Mouse (Mus musculus) heart, postnatal 4 days (tissue): Measurements from ENCODE around the gene Rabgap1l. TPM values are rescaled to one million over a fixed set of nuclear protein-coding genes. Genes with fewer than 3 reads are reported as not detected.

Source experiments
- DNase-seq: peaks from one replicate; pipeline ENCODE4 v3.0.0; 2021
- total RNA-seq, 2 experiments: library from RNA; stranded (reverse); gene quantifications; 2 replicates each; pipeline ENCODE4 v1.2.3; 2021

The Rabgap1l gene
- total RNA-seq, 2 experiments from 2014 or later = 120 to 126 TPM

DNA sequence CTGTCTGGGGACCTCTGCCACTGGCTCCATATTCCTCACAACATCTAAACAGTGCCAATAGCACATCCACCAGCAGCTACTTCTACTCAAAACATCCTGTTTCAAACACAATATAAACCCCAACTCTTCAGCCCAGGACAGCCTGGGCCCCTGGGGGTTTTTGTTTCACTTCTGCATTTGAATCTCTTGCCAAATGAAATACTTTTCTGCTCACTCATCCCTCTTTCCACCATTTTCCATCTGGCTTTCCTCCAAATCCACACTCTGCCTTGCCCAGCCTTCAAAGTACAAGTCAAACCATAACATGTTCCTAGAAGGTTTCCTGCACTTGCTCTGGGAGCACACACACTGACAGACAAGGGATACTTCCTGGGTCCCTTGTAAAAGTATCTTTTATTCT is 559.1 kb downstream of the Rabgap1l start:
- peak; percentile 35 for DNase-seq

DNA sequence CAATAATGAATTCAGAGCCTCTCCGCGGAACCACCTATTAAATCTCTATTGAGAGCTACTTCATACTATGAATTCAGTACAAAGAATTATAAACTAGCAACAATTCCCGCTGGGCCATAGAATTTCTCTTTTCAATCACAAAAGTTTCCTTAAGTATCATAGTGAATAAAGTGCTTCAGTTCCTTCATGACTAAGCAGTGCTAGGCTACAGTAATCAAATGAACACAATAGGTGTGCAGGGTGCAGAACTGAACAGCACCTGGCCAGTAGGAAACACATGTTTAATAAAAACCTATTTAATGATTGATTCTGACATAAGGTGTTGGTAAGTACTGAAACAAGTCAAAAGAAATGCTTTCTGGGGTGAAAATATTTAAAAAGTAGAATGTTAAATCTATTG is 560.9 kb downstream of the Rabgap1l start:
- DNase-seq = no peak

DNA sequence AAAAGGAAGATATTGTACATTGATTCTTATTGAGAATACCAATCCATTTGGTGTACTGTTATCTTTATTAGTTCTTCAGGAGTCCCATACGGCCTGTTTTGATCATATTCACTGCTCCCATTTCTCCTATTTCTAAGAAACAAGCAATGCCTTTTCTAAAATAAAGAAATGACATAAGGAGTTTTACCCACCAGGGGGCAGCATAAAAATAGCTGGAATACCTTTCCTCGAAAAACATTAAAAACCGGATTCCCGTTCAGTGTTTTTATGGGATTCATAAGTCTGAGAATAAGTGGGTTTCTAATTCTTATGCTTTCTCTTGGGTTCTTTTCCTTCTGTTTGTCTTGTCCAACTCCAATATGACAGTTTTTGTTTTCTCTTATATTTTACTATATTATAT is 562.0 kb downstream of the Rabgap1l start:
- DNase-seq = peak; percentile 28

DNA sequence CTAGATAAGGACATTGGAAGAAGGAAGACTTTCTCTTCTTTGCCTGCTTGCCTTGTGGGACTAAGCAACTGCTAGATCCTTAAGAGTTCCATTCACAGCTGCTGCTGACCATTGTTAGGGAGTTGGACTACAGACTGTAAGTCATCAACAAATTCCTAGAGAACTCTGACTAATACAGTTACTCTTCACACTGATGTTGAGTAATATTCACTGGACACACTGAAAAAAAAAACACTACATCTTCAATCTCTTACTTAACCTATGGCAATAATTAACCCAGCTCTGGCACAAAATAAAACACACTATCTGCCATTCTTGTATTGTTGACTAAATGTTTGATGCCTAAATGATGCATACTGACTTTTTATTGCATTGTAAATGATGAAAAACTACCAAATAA is 565.2 kb downstream of the Rabgap1l start:
- DNase-seq = no peak

DNA sequence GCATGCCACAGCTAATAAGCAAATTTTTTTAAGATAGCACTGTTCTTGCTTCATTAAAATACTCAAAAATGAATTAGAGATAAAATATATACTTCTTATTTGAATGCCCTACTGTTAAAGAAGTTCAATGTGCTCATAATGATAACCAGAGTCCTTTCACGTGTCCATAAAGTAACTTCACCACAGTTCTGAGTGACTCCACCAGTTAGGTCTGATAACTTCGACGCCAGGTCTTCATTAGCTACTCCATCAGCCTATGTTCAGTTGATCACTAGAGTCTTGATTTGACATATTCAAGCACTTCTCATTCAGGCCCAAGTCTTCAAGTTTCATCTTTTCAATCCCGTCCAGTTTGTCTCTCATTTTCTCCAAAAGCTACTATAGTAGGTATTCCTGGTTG is 565.8 kb downstream of the Rabgap1l start:
- no peak for DNase-seq

DNA sequence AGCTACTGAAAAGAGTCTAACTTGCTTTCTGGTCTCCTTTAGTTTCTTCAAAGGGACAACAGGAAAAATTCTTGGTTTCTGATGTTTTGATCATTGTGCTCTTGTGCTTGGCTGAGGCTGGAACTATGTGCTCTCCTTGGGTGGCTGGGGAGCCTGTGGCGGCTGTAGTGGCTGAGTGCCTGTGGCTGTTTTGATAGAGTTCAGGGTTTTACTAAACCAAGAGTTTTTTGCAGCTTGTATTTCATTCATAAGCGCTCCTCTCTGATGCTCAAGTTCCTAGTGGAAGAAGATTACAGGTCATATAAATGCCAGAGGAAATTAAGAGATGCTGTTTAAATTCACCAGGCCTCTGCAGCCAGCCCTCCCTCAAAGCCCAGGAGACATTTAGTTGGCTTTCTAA is 568.9 kb downstream of the Rabgap1l start:
- no peak for DNase-seq

DNA sequence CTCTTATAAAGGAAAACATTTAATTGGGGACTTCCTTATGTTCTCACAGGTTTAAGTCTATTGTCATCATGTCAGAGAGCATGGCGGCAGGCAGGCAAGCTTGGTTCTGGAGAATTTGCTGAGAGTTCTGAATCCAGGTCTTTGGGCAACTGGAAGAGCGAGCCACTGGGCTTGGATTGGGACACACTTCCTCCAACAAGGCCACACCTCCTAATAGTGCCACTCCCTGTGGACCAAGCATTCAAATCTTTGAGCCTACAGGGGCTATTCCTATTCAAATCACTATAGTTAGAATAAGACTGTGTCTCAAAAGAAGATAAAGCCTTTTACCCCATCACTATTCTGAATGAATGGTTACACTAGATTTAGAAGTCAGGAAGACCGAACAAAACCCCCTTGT is 575.1 kb downstream of the Rabgap1l start:
- DNase-seq = no peak

DNA sequence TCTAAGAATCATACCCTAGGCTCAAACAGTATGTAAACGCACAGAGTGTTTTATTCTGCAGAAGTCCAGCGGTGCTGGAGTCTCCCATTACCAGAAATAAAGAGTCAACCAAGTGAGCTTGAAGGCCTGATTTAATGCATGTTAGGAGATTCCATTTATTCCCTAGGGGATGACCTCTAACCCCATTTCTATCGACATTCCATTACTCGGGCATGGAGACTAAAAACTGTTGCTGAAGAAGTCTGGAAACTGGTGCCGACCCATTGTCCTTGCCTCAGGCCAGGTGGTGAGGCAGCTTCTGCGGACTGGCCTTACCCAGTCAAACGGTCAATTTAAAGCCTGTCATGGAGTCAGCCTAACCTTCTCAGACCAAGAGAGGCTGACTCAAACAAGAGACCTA is 578.8 kb downstream of the Rabgap1l start:
- DNase-seq = no peak

DNA sequence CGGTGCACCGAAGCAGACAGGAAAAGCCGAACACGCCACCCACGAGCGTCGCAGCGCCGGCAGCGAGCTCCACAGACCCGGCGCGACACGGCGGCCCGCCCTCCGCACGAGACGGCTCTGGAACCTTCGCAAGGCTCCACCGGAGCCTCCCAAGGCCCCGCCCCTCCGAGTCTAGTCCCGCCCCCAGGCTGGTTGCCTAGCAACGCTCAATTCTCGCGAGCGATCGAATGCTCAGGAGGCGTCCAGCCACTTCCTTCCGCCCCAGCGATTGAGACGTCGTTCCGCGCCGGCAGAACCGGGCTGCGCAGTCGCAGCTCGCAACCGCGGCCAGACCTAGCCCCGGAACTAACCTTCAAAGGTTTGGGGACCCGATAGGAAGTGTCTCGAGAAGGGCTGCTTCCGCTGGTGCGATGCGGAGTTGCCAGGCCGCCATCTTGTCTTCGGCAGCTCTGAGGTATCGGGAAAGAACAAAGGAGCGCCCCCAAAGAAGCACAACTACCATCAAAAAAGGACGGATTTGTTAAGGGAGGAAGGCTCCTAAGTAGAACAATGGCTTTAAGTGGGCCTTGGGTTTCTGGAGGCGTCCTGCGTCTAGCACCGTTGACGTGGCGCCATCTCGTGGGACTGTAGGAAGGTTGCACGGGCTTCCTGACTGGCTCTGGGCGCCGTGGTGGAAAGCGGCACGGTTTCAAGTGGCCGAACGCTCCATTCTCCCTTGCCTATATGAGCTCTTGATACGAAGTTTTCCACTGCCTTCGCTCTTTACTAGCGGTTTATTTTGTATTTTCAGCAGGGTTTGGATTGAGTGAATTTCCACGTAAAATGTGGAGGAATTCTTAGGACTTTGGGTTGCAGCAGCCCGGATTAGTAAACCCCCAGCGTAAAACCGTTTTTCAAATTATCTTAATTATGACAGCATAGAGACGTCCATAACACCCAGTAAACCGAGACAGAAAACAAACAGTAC is 580.0 kb downstream of the Rabgap1l start, which contains the start of gene Cacybp:
TSS of gene Cacybp (minus strand) at position 173 of the 967 bp plus-strand sequence.
- DNase-seq = peak; percentile 100

DNA sequence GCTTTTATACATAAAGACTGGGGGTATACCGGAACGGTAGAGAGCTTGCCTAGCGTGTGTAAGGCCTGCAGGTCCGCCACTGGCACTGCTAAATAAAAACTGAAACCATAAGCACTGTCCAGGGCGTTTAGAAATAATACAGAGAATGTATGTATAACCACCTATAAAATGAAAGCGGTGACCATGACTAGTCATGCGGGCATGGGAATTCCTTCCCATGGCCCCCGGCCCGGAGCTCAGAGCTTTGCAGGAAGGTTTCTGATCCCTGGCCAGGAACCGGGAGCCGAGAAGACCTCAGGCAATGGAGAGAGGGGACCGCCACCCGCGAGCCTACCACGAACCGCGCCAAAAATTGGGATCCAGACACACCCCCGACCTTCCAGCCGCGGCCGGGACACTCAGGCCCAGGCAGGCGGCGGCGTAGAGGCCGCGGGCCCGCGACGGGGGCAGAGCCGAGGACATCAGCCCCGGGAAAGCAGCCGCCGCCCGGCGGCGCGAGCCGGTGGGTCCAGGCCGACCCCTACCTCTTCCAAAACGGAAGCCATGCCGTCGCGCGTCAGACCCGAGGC is 580.8 kb downstream of the Rabgap1l start:
- peak; percentile 70 for DNase-seq

DNA sequence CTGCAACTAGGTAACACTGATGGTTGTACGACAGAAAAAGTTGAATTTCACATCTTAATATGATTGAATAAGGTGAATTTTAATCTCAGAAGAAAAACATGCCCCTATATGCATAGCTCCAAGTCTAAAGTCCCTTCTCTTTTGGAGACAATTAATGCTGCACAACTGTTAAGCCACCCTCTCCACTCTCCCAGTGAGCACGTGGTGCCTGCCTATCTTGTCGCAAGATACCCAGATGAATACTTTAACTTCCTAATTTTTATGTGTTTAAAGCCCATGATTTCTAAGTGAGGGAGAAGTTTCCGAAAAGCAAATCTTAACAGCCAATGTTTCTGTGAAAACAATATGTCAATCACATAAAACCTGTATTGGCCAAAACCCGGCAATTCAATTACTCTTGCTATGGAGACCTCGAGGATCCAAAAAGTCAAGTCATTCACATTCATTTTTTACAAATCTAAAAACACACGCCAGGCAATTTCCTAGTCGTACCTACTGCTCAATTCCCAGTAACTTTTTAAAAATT is 581.4 kb downstream of the Rabgap1l start:
- DNase-seq = no peak

DNA sequence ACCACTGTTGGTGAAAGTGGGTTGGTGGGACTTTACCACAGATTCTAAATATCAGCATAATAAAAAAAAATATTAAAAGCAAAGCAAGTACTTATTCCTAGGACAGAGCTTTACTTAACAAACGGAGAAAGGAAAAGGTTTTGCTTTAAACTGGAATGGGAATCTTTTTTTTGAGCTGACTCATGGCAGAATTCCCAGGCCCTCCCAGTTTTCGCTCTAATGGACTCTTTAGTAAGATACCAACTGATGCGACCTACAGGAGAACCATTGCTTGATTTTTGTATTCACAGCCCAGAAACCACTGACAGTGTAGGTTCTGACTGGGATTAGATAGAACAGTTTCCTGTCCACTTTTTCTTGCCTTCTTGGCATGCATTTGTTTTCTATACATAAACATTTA is 582.4 kb downstream of the Rabgap1l start:
- DNase-seq = no peak

DNA sequence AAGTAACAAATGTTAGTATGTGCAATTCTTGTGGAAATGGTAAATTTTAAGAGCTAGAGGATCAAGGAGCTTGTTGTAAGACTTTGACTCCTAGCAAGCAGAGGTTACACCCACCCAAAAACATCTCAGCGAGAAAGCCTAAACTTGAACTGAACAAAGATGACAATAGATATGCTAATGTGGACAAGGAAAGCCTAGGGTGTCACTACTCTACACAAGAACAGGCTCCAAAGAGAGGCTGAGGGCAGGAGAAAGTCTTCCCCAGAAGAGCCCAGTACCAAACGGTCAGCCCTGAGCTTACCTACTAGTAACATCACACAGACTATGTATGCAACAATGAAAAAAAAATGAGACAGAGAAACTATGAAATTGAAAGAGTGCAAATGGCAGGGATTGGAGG is 583.2 kb downstream of the Rabgap1l start:
- DNase-seq = no peak

DNA sequence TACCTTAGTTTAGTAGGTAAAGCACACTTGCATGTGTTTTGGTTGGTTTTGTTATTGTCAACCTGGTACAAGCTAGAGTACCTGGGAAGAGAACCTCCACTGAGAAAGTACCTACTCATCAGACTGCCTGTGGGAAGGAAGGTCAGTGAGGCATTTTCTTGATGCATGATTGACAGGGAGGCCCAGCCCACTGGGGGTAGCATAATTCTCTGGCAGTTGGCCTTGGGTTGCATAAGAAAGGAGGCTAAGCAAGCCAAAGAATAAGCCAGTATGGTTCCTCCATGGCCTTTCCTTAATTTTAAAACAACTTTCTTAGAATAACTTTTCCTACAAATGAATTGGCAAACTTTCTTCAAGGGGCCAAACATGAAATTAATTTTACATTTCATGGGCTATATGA is 587.5 kb downstream of the Rabgap1l start:
- DNase-seq = no peak

DNA sequence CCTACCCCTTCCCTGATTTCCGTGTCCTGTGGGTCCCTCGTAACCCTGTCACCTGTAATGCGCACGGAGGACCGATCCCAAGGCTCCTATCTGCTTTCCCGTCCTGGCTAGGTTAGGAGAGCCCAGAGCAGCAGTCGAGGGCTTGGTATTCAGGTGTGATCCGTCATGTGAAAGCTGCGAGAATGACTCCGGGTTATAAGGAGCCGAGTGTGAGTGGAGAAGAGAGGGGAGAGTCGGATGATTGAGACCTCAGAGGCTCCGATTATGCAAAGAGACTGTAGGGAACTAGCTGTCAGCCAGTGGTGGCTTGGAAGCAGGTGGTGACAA is 597.7 kb downstream of the Rabgap1l start:
- no peak for DNase-seq

DNA sequence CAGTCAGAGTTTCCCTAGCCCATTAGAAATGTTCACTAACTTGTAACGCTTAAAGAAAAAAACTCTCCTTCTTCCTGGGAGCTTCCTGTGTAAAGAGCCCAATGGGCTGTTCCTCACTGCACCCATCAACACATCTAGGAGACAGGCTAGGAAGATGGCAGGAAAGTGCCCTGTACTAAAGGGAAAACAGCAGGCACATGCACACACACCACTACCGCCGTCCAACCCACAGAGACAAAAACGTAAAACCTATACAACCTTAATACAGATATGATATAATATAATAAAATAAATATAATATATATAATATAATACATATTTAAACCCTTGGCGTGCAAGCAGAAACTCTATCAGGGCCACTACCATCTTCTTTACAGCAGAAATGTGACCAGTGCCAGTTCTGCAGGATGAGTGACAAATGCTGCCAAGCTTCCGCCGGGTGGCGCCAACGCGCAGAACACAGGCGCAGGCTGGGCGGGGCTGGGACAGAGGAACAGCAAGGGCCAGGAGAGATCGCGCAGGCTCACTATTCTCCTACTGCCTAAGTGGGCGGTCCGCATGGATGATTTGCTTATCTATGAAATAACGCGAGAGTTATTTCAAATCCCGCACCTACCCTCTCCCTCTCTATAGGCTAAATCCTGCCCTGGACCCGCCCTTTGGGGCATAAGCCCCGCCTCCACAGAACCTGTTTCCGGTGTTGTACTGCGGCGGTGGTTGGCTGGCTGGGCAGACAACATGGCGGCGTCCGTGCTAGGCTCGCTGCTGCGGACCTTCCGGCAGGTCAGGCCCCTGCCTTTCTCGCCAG is 598.3 kb downstream of the Rabgap1l start, which contains the start of gene Mrps14:
TSS of gene Mrps14 (plus strand) at position 687 of the 808 bp plus-strand sequence.
- DNase-seq = peak; percentile 99

DNA sequence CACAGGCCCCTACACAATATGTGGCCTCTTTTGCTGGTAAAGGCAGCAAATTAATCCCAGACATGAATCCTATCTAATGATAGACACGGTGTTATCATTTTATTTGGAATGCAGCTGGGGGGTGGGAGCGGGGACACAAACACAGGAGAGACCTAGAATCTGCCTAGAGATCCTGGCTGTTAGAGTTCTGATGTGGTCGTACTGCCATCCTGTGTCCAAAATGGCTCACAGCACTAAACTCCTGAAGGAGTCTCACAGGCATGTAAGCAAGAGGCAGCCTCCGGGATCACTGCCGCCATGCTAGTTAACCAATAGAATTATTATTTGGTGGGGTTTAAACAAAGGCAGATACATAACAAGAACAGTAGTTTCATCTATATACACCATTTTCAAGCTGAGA is 608.5 kb downstream of the Rabgap1l start:
- DNase-seq = peak; percentile 33

DNA sequence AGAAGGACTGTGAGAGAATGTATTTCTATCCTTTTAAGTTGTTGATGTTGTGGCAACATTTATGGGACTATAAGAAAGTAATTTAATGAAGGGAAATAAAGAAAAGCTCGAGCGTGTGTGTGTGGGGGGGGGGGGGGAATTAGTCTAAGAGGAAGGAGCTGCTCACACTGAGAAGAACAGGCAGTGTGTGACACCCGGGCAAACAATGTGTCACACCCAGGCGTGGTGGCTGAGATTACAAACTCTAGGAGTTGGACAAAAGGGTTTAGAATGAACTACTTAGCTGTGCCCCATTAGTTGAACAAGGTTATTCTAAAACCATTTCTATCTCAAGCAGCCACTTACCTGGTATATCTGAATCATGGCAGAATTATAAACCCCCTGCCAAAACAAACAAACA is 611.8 kb downstream of the Rabgap1l start:
- DNase-seq = no peak

DNA sequence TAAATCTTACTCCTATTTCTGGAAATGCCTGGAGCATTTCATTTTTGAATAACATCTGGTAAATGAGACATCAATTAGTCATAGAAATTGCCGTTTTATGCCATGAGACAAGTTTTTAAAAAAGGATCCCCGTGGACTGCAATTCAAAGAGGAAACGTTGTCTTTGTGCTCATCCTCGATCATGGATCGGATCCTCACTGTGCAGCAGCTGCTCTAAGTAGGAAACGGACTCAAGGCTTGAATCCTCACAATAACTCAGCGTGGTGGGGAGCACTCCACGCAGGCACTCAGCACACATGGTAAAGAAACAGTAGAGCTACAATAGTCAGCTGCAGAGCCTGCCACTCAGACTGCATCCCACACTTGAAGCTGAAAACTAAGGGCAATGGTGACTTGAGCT is 616.1 kb downstream of the Rabgap1l start:
- no peak for DNase-seq
